Mouse (Mus musculus) cerebellum, postnatal 36 days (tissue): ENCODE measurements around the gene Aggf1.
A peak's percentile ranks its signal among the peaks of the same experiment; 100 is the strongest.

Source experiments
- DNase-seq, 2 experiments: peaks; one replicate each; pipeline ENCODE4 v3.0.0; 2021 to 2022; ENCODE audit warnings: mixed read lengths in 2 of 2

Gene Aggf1

GRCm38 (mm10) chr13:95332086-95332899 is 42.9 kb downstream of the Aggf1 start:
- no peak for DNase-seq

- no peak for DNase-seq
Observed at GRCm38 (mm10) chr13:95330507-95330906, 44.6 kb downstream of the Aggf1 start.

- peak; percentile 21 to 24 for DNase-seq
Observed at GRCm38 (mm10) chr13:95328767-95329166, 46.4 kb downstream of the Aggf1 start.

GRCm38 (mm10) chr13:95327345-95327741 is 47.8 kb downstream of the Aggf1 start:
- peak in 1 of 2 experiments; percentile 46 for DNase-seq

- DNase-seq, result peak in 1 of 2 experiments; percentile 33
Observed at GRCm38 (mm10) chr13:95326611-95327344, 48.4 kb downstream of the Aggf1 start.

- no peak for DNase-seq
Observed at GRCm38 (mm10) chr13:95325907-95326550, 49.1 kb downstream of the Aggf1 start.

- DNase-seq, result peak; percentile 67 to 71
Observed at GRCm38 (mm10) chr13:95325080-95325906, 49.9 kb downstream of the Aggf1 start.

- DNase-seq, result peak in 1 of 2 experiments; percentile 36
Observed at GRCm38 (mm10) chr13:95324626-95325079, 50.5 kb downstream of the Aggf1 start.

- peak; percentile 76 to 77 for DNase-seq
Observed at GRCm38 (mm10) chr13:95323950-95324625, 51.1 kb downstream of the Aggf1 start.

GRCm38 (mm10) chr13:95323400-95323799 is 51.8 kb downstream of the Aggf1 start, which contains the start of gene Zbed3:
Gene Zbed3, plus strand, starts transcription at chr13:95323612.
- no peak for DNase-seq

GRCm38 (mm10) chr13:95320451-95320850 is 54.7 kb downstream of the Aggf1 start:
- no peak for DNase-seq

GRCm38 (mm10) chr13:95319153-95319552 is 56.0 kb downstream of the Aggf1 start:
- DNase-seq, result no peak

- DNase-seq, result no peak
Observed at GRCm38 (mm10) chr13:95312016-95312415, 63.1 kb downstream of the Aggf1 start.

GRCm38 (mm10) chr13:95307100-95307655 is 68.0 kb downstream of the Aggf1 start:
- DNase-seq, result no peak

- no peak for DNase-seq
Observed at GRCm38 (mm10) chr13:95306596-95306995, 68.6 kb downstream of the Aggf1 start.
